Mouse (Mus musculus) thymus, adult 2 months (tissue): ENCODE measurements around the gene Armc2. TPM values are rescaled to one million over a fixed set of nuclear protein-coding genes. Genes with fewer than 3 reads are reported as not detected.

Experiments used
- DNase-seq: peaks from one replicate; pipeline ENCODE4 v3.0.0; 2021
- H3K27ac ChIP-seq: fragments of 200-500 bp; 2 replicates; pipeline ENCODE4 v1.5.1; 2012; ENCODE audit warnings: low read length, control low read depth; ENCODE audit not compliant: control insufficient read depth, insufficient read depth
- H3K27me3 ChIP-seq: fragments of 200-500 bp; 2 replicates; pipeline ENCODE4 v1.6.1; 2012; ENCODE audit warnings: mild to moderate bottlenecking, low read length, moderate library complexity, mixed read lengths; ENCODE audit not compliant: control insufficient read depth, insufficient read depth
- H3K36me3 ChIP-seq: fragments of 200-500 bp; 2 replicates; pipeline ENCODE4 v1.6.1; 2012; ENCODE audit warnings: mild to moderate bottlenecking, low read length, moderate library complexity; ENCODE audit not compliant: control insufficient read depth, insufficient read depth
- H3K4me1 ChIP-seq: fragments of 200-500 bp; replicated peaks from 2 replicates; pipeline ENCODE4 v1.6.1; 2012; ENCODE audit warnings: low read length; ENCODE audit not compliant: control insufficient read depth, insufficient read depth
- H3K4me3 ChIP-seq: fragments of 200-500 bp; 2 replicates; pipeline ENCODE4 v1.5.1; 2012; ENCODE audit warnings: mild to moderate bottlenecking, low read length, control low read depth, moderate library complexity; ENCODE audit not compliant: control insufficient read depth, insufficient read depth
- CTCF ChIP-seq: fragments of 200-500 bp; IDR thresholded peaks from 2 replicates; pipeline ENCODE4 v1.5.1; 2012; ENCODE audit warnings: mild to moderate bottlenecking, control low read depth, low read length, moderate library complexity, borderline replicate concordance; ENCODE audit not compliant: control insufficient read depth, poor library complexity, insufficient read depth; ENCODE audit errors: extremely low read depth
- POLR2A ChIP-seq: fragments of 200-500 bp; IDR thresholded peaks from 2 replicates; pipeline ENCODE4 v1.6.1; 2012; ENCODE audit warnings: mild to moderate bottlenecking, low read length, control low read depth, moderate library complexity; ENCODE audit not compliant: control insufficient read depth, poor library complexity, insufficient read depth; ENCODE audit errors: extremely low read depth
- WGBS: fragments of 180-500 bp; shearing (Covaris S2); methylation state at CpG from one replicate; pipeline ENCODE4 v1.1.7; 2018; 5-methylcytosine and 5-hydroxymethylcytosine counted together
- polyA plus RNA-seq: library from polyadenylated mRNA; depleted of rRNA; stranded (reverse); fragments of >200 nt; gene quantifications from 2 replicates; pipeline ENCODE4 v1.2.3, GENCODE M21; 2012

The Armc2 gene
- polyA plus RNA-seq, 1 experiment: 0.46 TPM

GRCm38 (mm10) chr10:42042087-42042486 lies 23.8 kb upstream of the Armc2 start:
- Histone ChIP-seq H3K36me3 (no peaks in the 10 kb centered on the region), H3K27me3 (no peaks in the 10 kb centered on the region), H3K4me3 (no peak overlapping the region), H3K4me1 (peaks cover 2% of the 10 kb centered on the region; the same call in 1 of the 2 replicates), H3K27ac (no peak overlapping the region)
- TF ChIP-seq POLR2A (no peak), CTCF (no peak)
- WGBS: 78% methylated on average over 7 of the region's 7 CpGs
- no peak for DNase-seq

GRCm38 (mm10) chr10:42038571-42038970 lies 20.3 kb upstream of the Armc2 start:
- Histone ChIP-seq H3K27ac (no peak overlapping the region), H3K27me3 (no peaks in the 10 kb centered on the region), H3K4me3 (no peak overlapping the region), H3K4me1 (peaks cover 2% of the 10 kb centered on the region; the same call in 1 of the 2 replicates), H3K36me3 (no peaks in the 10 kb centered on the region)
- DNase-seq: no peak
- WGBS: 92% methylated on average over 10 of the region's 10 CpGs
- TF ChIP-seq POLR2A (no peak), CTCF (no peak)

- TF ChIP-seq CTCF (no peak), POLR2A (no peak)
- peaks cover 2% of the 10 kb centered on the region; the same call in 1 of the 2 replicates for H3K4me1 ChIP-seq
- H3K4me3 ChIP-seq: no peak overlapping the region
- H3K27me3 ChIP-seq: no peaks in the 10 kb centered on the region
- DNase-seq: no peak
- no peaks in the 10 kb centered on the region for H3K36me3 ChIP-seq
- WGBS: 81% methylated on average over 7 of the region's 7 CpGs
- no peak overlapping the region for H3K27ac ChIP-seq
Measured at GRCm38 (mm10) chr10:42037301-42037870, 19.1 kb upstream of the Armc2 start.

- H3K4me1 ChIP-seq: no peaks in the 10 kb centered on the region
- TF ChIP-seq POLR2A (no peak), CTCF (no peak)
- H3K27me3 ChIP-seq: no peaks in the 10 kb centered on the region
- DNase-seq: no peak
- no peak overlapping the region for H3K27ac ChIP-seq
- no peaks in the 10 kb centered on the region for H3K36me3 ChIP-seq
- 88% methylated on average over 4 of the region's 4 CpGs for WGBS
- no peak overlapping the region for H3K4me3 ChIP-seq
Measured at GRCm38 (mm10) chr10:42036846-42037245, 18.6 kb upstream of the Armc2 start.

GRCm38 (mm10) chr10:42033571-42033970 lies 15.3 kb upstream of the Armc2 start:
- H3K4me1 ChIP-seq: peaks cover 5% of the 10 kb centered on the region

GRCm38 (mm10) chr10:42031021-42031420 lies 12.8 kb upstream of the Armc2 start:
- Histone ChIP-seq H3K4me3 (peak overlapping the region; percentile 11; the same call in 1 of the 2 replicates), H3K4me1 (peaks cover 5% of the 10 kb centered on the region), H3K36me3 (no peaks in the 10 kb centered on the region), H3K27me3 (no peaks in the 10 kb centered on the region), H3K27ac (no peak overlapping the region)
- TF ChIP-seq POLR2A (no peak), CTCF (peak; percentile 96)
- DNase-seq: peak; percentile 92
- 3% methylated on average over 16 of the region's 16 CpGs for WGBS

More at GRCm38 (mm10) chr10:42033571-42033970, 15.3 kb upstream of the Armc2 start:
- Histone ChIP-seq H3K27ac (no peak overlapping the region), H3K36me3 (no peaks in the 10 kb centered on the region), H3K27me3 (no peaks in the 10 kb centered on the region), H3K4me3 (no peak overlapping the region)
- no peak for TF ChIP-seq CTCF
- WGBS: 88% methylated on average over 3 of the region's 3 CpGs
- no peak for DNase-seq

GRCm38 (mm10) chr10:42029502-42029901 lies 11.3 kb upstream of the Armc2 start:
- DNase-seq: peak; percentile 27
- Histone ChIP-seq H3K4me1 (peaks cover 5% of the 10 kb centered on the region), H3K4me3 (no peak overlapping the region)

More at GRCm38 (mm10) chr10:42029502-42029901, 11.3 kb upstream of the Armc2 start:
- H3K27ac ChIP-seq: no peak overlapping the region
- 50% methylated on average over 5 of the region's 5 CpGs for WGBS
- H3K36me3 ChIP-seq: no peaks in the 10 kb centered on the region
- TF ChIP-seq CTCF: no peak
- TF ChIP-seq POLR2A: no peak
- no peaks in the 10 kb centered on the region for H3K27me3 ChIP-seq
